Mouse (Mus musculus) common myeloid progenitor, adult 5-6 weeks (primary cell): ENCODE measurements at regions not wholly inside any gene's neighbourhood (a gene's known extent, or its start where the extent isn't known, plus 50 kb on each side); places are given as distances from the start of the nearest gene placed in this dataset.
A peak's percentile ranks its signal among the peaks of the same experiment; 100 is the strongest.

Experiments
- ATAC-seq: replicated peaks from 2 replicates; pipeline ENCODE4 v1.8.0; 2016; ENCODE audit warnings: low read depth, mild to moderate bottlenecking, moderate TSS enrichment, inconsistent platforms; ENCODE audit not compliant: poor library complexity, severe bottlenecking

DNA sequence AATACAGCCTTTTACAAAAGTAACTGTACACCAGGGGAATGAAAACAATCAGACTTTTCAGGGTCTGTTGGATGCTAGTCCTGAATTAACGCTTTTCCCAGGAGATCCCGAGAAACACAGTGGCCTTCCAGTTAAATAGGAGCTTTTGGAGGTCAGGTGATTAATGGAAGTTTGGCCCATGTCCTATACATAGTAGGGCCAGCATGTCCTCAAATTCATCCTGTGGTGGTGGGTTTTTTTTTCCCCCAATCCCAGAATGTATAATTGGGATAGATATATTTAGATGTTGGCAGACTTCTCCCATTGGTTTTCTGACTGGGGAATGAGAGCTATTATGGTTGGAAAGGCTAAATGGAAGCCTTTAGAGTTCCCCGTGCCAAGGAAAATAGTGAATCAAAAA is 77.6 kb downstream of the Cd200 start:
- no peak for ATAC-seq

DNA sequence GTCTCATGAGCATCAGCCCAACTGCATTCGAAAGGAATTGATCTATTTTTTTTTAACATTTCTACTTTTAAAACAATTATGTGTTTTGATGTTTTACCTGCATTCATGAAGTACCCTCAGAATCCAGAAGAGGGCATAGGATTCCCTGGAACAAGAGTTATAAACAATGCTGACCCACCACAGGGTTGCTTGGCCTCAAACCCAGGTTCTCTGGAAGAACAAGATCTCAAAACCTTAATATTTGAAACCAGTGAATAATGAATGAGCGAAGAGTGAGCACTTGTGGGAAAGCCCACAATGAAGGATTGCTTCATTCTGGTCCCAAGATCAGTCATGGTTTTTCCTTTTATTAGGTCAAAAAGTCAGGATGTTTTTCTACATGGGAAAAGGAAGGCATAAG is 78.6 kb downstream of the Cd200 start:
- peak; percentile 47; the same call in 1 of the 2 replicates for ATAC-seq

DNA sequence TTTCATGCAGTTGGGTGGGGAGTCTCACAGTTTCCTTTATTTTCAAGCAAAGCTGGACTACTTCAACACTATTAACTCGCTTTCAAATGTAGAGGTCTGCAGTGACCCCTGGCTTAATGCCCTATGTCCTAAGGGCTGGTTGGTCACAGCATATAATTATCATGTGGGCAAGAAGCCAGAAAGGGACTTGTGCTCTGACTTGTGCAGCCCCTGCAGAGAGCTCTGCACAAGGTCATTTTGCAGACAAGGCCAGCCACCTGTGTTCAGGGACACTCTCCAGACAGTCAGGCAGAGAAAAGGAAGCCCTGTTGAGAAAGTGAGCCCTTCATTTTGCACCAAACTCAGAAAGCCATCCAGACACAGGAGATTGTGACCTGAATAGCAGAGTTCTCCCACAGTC is 79.1 kb downstream of the Cd200 start:
- no peak for ATAC-seq

GRCm38 (mm10) chr16:45327103-45327502 is 81.8 kb downstream of the Cd200 start:
- ATAC-seq = no peak

- no peak for ATAC-seq
Measured at GRCm38 (mm10) chr16:45311479-45311878, 87.4 kb downstream of the Btla start.
